Mouse (Mus musculus) hindbrain, postnatal 0 days (tissue): ENCODE results near the gene Hsd17b10. TPM values are rescaled to one million over a fixed set of nuclear protein-coding genes. Genes with fewer than 3 reads are reported as not detected.

Source experiments
- ATAC-seq: fragments of 200-750 bp; cut with Nextera tagmentation; 2 replicates; pipeline ENCODE4 v1.8.0; 2017; ENCODE audit warnings: mild to moderate bottlenecking, moderate TSS enrichment, moderate library complexity
- DNase-seq: peaks from one replicate; pipeline ENCODE4 v3.0.0-alpha.2; 2015; ENCODE audit warnings: low spot score
- H3K27ac ChIP-seq: fragments of 300-500 bp; sonication (generic); 2 replicates; pipeline ENCODE4 v1.5.1; 2014; ENCODE audit warnings: mild to moderate bottlenecking
- H3K27me3 ChIP-seq: fragments of 300-500 bp; sonication (generic); 2 replicates; pipeline ENCODE4 v1.6.1; 2014; ENCODE audit warnings: low read length, mixed read lengths; ENCODE audit not compliant: insufficient read depth
- H3K36me3 ChIP-seq: fragments of 300-500 bp; sonication (generic); 2 replicates; pipeline ENCODE4 v1.6.1; 2014; ENCODE audit warnings: low read length, mixed read lengths; ENCODE audit not compliant: insufficient read depth
- H3K4me1 ChIP-seq: fragments of 300-500 bp; sonication (generic); 2 replicates; pipeline ENCODE4 v1.6.1; 2014; ENCODE audit warnings: antibody characterized with exemption, low read length, mixed read lengths; ENCODE audit not compliant: insufficient read depth
- H3K4me2 ChIP-seq: fragments of 300-500 bp; sonication (generic); 2 replicates; pipeline ENCODE4 v1.6.1; 2014; ENCODE audit warnings: low read depth, mild to moderate bottlenecking, low read length, moderate library complexity, mixed read lengths
- H3K4me3 ChIP-seq: fragments of 300-500 bp; sonication (generic); 2 replicates; pipeline ENCODE4 v1.5.1; 2014; ENCODE audit warnings: low read length
- H3K9ac ChIP-seq: fragments of 300-500 bp; sonication (generic); replicated peaks from 2 replicates; pipeline ENCODE4 v1.6.1; 2014; ENCODE audit warnings: mild to moderate bottlenecking, low read length, moderate library complexity, mixed read lengths
- H3K9me3 ChIP-seq: fragments of 300-500 bp; sonication (generic); 2 replicates; pipeline ENCODE4 v1.6.1; 2016; ENCODE audit warnings: low read length, mixed read lengths
- CTCF ChIP-seq: IDR thresholded peaks from 2 replicates; pipeline ENCODE4 v1.5.1; 2016; ENCODE audit warnings: antibody characterized with exemption, control low read depth, low read depth
- WGBS: fragments of 180-500 bp; shearing (Covaris S2); extraction: QIAGEN DNeasy Blood & Tissue Kit; methylation state at CpG from one replicate; pipeline ENCODE4 v1.1.7; 2014; 5-methylcytosine and 5-hydroxymethylcytosine counted together
- polyA plus RNA-seq: library from polyadenylated mRNA; unstranded; fragments of >200 nt; fragmentation: Nextera tagmentation; extraction: Ambion mirVana; gene quantifications from 2 replicates; pipeline ENCODE4 v1.2.1, GENCODE M21; 2015
- total RNA-seq: library from RNA; depleted of rRNA; stranded (reverse); fragments of >200 nt; gene quantifications from 2 replicates; pipeline ENCODE4 v1.2.3, GENCODE M21; 2014; rRNA removed

Gene Hsd17b10
- total and polyA plus RNA-seq, 2 experiments from 2014 or later: 71.7 to 106 TPM

GRCm38 (mm10) chrX:152016151-152017145 is 14.8 kb downstream of the Hsd17b10 start, which contains the start of the genes Ribc1 and Smc1a:
Gene Ribc1, minus strand, starts transcription at chrX:152016295.
Gene Smc1a, plus strand, starts transcription at chrX:152016428.
- WGBS: 23% methylated on average over 64 of the region's 64 CpGs
- H3K9ac ChIP-seq: peak within 1 kb of the TSS; percentile 54
- ATAC-seq (peak; percentile 99), DNase-seq (peak; percentile 96)
- TF ChIP-seq CTCF: no peak
- peak within 1 kb of the TSS; percentile 61 for H3K4me2 ChIP-seq
- H3K27ac ChIP-seq: peak within 1 kb of the TSS; percentile 85
- no peaks in the 10 kb centered on the region for H3K27me3 ChIP-seq
- no peaks in the 10 kb centered on the region for H3K36me3 ChIP-seq
- no peaks in the 10 kb centered on the region for H3K9me3 ChIP-seq
- H3K4me3 ChIP-seq: peak within 1 kb of the TSS; percentile 52
- no peaks in the 10 kb centered on the region for H3K4me1 ChIP-seq

- H3K27ac ChIP-seq: no peak overlapping the region
- no peak for TF ChIP-seq CTCF
- H3K4me1 ChIP-seq: no peaks in the 10 kb centered on the region
- WGBS: 29% methylated on average over 14 of the region's 14 CpGs
- no peaks in the 10 kb centered on the region for H3K9me3 ChIP-seq
- ATAC-seq: no peak
- DNase-seq: no peak
- no peaks in the 10 kb centered on the region for H3K36me3 ChIP-seq
- peak overlapping the region; percentile 52 for H3K4me3 ChIP-seq
- no peaks in the 10 kb centered on the region for H3K27me3 ChIP-seq
- peak overlapping the region; percentile 54; the same call in 1 of the 2 replicates for H3K9ac ChIP-seq
- H3K4me2 ChIP-seq: peak overlapping the region; percentile 57
Measured at GRCm38 (mm10) chrX:152017186-152017585, 15.5 kb downstream of the Hsd17b10 start.

GRCm38 (mm10) chrX:152019294-152019693 is 17.6 kb downstream of the Hsd17b10 start:
- no peaks in the 10 kb centered on the region for H3K27me3 ChIP-seq
- WGBS: 88% methylated on average over 2 of the region's 2 CpGs
- no peaks in the 10 kb centered on the region for H3K36me3 ChIP-seq
- H3K4me2 ChIP-seq: no peak overlapping the region
- no peaks in the 10 kb centered on the region for H3K9me3 ChIP-seq
- no peak overlapping the region for H3K27ac ChIP-seq
- no peaks in the 10 kb centered on the region for H3K4me1 ChIP-seq
- no peak overlapping the region for H3K9ac ChIP-seq
- no peak overlapping the region for H3K4me3 ChIP-seq
- DNase-seq (no peak), ATAC-seq (no peak)
- TF ChIP-seq CTCF: no peak

DNA sequence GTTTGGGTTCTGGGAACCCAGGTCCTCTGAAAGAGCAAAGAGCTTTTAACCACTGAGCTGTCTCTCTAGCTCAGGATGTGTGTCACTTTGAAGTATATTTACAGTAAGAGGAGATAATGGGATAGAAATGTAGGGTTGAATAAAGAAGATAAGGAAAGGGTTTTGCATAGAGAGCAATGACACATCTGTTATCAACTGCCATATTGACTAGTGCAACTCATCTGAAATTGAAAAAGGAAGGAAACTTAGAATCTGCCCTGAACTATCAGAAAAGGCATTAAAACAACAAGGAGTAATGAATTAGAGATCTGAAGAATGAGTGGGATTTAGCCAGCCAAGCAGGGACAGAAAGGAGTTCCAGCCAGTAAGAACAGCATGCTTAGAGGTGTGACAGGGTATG is 38.2 kb downstream of the Hsd17b10 start:
- H3K27me3 ChIP-seq: no peaks in the 10 kb centered on the region

GRCm38 (mm10) chrX:152047230-152047629 is 45.6 kb downstream of the Hsd17b10 start:
- peak; percentile 55 for TF ChIP-seq CTCF
- Histone ChIP-seq H3K4me1 (no peaks in the 10 kb centered on the region), H3K36me3 (no peaks in the 10 kb centered on the region), H3K27me3 (no peaks in the 10 kb centered on the region; the same call in 1 of the 2 replicates), H3K27ac (no peak overlapping the region), H3K9ac (no peak overlapping the region), H3K4me3 (no peak overlapping the region), H3K4me2 (no peak overlapping the region), H3K9me3 (no peaks in the 10 kb centered on the region)
- ATAC-seq: no peak
- peak; percentile 4 for DNase-seq

More for the DNA sequence above, 38.2 kb downstream of the Hsd17b10 start:
- DNase-seq: no peak
- no peak overlapping the region for H3K4me3 ChIP-seq
- no peaks in the 10 kb centered on the region for H3K4me1 ChIP-seq
- H3K36me3 ChIP-seq: 0 out of 2 replicates have a peak, but pooled peaks cover 4% of the 10 kb centered on the region
- H3K27ac ChIP-seq: no peak overlapping the region
- no peak overlapping the region for H3K9ac ChIP-seq
- no peaks in the 10 kb centered on the region for H3K9me3 ChIP-seq
- H3K4me2 ChIP-seq: no peak overlapping the region
- no peak for ATAC-seq
- TF ChIP-seq CTCF: no peak

DNA sequence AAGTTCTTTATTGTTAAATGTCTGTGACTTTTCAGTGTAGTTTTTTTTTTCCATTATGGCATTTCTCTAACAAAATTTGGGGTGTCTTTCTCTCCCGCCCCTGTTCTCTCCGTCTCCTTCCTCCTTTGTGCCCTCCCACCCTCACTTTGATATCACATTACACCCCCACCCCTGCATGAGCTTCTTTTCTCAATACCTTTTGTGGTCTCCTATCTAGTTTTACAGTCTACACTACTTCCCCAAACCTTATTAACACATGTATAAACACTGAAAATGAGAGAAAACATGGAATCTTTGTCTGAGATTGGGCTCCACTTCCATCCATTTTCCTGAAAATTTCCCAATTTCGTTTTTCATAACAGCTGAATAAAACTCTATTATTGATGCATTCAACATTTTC is 50.9 kb downstream of the Hsd17b10 start:
- Histone ChIP-seq H3K9me3 (no peaks in the 10 kb centered on the region), H3K9ac (no peak overlapping the region), H3K4me2 (no peak overlapping the region), H3K27me3 (peaks cover 4% of the 10 kb centered on the region; the same call in 1 of the 2 replicates), H3K27ac (no peak overlapping the region), H3K4me3 (no peak overlapping the region), H3K4me1 (no peaks in the 10 kb centered on the region), H3K36me3 (no peaks in the 10 kb centered on the region)
- WGBS: 71% methylated on average over 3 of the region's 3 CpGs
- TF ChIP-seq CTCF: no peak
- DNase-seq (no peak), ATAC-seq (no peak)

Other genes starting within 250 kb of the Hsd17b10 start
- 131 and 140 TPM in 2 replicates for gene Huwe1, start 201.0 kb upstream of the Hsd17b10 start, total RNA-seq
- gene Huwe1, start 201.0 kb upstream of the Hsd17b10 start, polyA plus RNA-seq: 30.0 and 36.1 TPM in 2 replicates
- gene Ribc1, start 14.4 kb downstream of the Hsd17b10 start, total RNA-seq: 0.18 and 0.47 TPM in 2 replicates
- 1.1 and 1.4 TPM in 2 replicates for gene Ribc1, start 14.4 kb downstream of the Hsd17b10 start, polyA plus RNA-seq
- 22.5 and 29.8 TPM in 2 replicates for gene Smc1a, start 14.6 kb downstream of the Hsd17b10 start, total RNA-seq
- 51.9 and 55.8 TPM in 2 replicates for gene Smc1a, start 14.6 kb downstream of the Hsd17b10 start, polyA plus RNA-seq
- gene Iqsec2, start 142.4 kb downstream of the Hsd17b10 start, total RNA-seq: 27.3 and 30.0 TPM in 2 replicates
- 9.5 and 9.7 TPM in 2 replicates for gene Iqsec2, start 142.4 kb downstream of the Hsd17b10 start, polyA plus RNA-seq
- 54.5 and 55.6 TPM in 2 replicates for gene Kdm5c, start 231.2 kb downstream of the Hsd17b10 start, total RNA-seq
- 17.4 and 24.5 TPM in 2 replicates for gene Kdm5c, start 231.2 kb downstream of the Hsd17b10 start, polyA plus RNA-seq